Mouse (Mus musculus) regulatory T cell (primary cell): ENCODE data around the gene Rasl11b.

Source experiments
- in situ Hi-C: fragments of 300-600 bp; cut with MboI, MseI; formaldehyde crosslinking; loops from one replicate; pipeline ENCODE4 v1.15.1; 2025; ENCODE audit warnings: high pct_unique_total_duplicates

Rasl11b gene

DNA sequence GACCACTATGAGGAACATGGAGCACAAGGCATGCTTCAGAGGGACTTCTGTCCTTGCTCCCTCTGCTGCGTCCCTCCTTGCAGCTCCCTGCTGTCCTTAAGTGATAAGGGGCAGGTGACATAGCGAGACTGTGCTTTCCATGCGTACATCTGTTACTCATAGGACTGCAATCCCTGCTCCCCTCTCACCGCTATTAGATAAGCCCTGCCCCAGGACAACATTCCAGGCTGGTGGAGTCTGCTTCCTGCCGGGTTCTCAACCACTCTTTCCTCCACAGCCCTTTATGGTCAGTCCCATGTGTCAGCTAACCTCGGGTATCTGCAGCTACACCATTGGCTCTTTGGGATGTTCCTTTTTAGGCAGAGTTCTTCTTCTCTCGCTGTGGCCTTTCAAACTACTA, 13.4 kb downstream of the Rasl11b start:
- in situ Hi-C loops, result no loop called here

DNA sequence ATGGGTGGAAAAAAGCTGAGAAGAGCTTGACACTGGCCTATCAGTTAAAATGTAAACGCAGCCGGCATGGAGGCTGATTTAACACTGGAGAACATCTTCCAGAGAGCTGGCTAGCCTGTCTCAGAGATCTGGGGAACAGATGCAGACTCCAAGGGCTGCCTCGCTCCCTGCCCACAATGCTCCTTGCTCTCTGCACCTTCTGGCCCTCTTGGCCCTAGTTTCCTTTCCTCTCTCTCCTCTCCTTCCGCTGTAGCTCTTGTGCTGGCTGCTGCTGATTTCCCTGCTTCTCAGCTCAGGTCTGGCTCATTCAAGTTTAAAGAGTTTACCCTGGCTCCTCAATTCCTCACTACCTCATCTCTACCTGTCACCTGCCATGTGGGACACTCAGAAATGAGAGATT, 14.6 kb downstream of the Rasl11b start:
- in situ Hi-C loops, result no loop called here

DNA sequence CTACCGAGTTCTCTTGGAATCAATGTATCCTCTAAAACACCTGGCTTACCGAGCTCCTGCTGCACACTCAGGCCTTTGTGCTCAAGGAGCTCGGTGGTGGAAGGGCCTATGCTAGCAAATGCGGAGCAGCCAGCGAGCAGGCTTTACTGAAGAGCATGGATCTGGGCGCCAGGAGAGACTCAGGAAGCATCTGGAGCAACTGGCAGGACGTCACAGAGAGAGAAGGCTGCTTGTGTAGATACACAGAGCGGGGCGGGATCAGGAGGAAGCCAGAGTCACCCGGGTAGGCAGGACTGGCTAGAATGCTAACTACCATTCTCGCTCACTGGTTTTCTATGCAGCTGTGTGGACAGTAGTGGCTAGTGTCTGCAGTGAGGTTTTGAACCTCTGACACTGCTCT, 16.3 kb downstream of the Rasl11b start:
- in situ Hi-C loops, result no loop called here

DNA sequence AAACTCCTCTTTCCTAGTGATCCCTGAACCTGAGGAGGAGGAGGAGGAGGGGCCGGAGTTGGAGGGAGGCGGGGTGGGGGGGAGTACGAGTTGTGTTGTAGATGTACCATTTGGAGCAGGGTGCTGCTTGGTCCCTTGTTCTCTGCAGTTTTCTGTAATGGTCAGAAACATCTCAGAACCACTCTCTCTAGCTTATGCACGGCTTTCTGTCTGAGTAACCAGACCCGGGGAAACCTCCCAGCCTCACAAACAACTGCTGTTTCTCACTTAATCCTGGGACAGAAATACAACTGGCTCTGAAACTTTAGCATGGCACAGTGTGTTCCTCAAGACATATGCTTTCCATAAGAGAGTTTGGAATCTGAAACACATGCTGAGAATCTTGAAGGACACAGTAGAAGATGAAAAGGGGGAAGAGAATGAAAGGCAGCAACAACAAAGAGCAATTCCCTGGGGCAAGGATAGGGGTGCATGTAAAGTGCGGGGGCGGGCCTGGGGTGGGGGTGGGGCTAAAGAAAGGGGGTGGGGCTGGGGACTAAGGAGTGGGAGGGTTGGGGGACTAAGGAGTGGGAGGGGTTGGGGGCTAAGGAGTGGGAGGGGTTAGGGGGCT, 19.5 kb downstream of the Rasl11b start:
- in situ Hi-C loops, result no loop called here

DNA sequence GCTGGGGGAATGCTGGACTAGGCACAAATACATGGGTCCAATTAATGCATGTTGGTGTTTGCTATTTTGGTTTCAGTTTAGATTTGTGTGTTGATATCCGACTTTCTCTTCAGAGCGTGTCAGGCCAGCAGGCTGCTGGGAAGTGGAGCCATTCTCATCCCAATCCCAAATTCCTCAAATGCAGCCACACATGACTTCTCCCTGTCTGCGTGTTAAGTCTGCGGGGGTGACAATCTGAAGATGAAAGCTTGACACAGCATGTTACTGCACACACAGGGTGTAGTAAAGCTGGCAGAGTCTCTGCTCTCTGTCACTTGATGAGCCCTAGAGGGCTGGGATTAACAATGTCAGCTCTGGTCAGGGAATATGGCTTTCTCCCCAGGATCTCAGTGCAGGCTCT, 20.0 kb downstream of the Rasl11b start:
- in situ Hi-C loops, result no loop called here

DNA sequence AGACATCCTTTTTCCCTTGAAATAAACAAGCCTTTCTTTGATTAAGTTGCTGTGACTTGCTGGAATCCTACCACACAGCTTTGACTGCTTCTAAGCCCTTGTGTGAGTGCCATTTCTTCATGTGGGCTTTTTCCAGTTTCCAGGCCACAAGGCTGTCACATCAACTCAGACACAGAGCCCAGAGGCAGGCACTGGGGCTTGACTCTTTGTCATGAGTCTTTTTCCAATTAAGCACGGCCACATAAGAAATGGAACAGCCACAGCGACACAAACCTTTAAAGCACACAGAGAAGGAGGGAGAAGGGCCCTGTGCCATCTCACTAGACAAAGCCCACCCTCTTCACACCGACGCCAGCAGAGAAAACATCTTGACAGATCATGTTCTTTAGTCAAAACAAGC, 23.4 kb downstream of the Rasl11b start:
- in situ Hi-C loops, result no loop called here

DNA sequence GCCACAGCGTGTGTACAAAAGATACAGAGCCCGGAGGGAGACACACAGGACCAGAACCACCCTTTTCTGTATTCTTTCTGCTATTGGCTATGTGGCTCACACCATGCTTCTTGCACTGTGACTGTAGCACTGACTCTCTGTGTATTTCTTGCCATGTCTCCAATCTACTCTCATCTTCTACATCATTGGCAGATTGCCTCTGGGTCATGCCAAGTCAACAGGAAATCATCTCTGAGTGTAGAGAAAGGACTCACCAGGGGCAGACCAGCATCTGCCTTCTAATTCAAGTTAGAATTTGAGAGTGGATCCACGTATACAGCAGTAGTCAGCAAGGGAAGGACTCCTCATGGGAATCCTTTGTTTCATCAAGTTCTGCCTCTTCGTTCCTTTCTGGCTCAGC, 27.5 kb downstream of the Rasl11b start:
- in situ Hi-C loops, result no loop called here

DNA sequence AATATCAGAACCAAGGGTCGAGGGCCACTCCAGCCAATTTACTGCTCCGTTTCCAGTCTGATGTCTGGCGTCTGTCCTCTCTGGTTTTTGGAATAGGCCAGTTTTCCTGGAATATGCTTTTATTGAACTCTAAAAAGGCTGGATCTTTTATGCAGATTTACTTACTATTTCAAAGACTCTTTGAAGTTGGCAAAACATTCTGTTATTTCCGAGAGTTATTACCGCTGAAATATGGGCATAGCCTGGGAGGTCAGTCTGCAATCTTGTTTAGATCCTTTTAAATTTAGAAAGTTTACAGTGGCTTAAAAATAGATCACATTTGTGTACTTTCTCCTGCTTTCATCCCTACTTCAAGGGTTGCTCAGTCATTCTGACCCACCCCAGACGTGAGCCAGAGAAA, 29.4 kb downstream of the Rasl11b start:
- in situ Hi-C loops, result no loop called here

DNA sequence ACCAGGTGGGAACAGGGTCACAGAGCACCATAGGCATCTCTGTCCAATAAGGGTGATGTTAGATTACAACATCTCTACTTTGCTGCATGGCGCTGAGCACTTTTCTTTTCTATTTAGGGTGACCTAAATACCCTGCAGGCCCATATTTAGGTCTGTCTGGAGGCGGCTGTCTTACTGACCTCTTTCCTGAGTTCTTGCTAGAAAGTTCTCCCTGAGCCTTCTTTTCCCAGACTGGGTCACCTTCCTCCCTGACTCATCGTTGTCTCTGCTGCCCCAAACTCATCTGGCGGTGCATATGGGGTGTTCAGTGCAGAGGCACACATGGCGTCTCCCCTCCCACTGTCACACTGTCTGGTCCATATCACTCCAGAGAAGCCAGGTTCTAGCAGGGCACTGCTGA, 31.1 kb downstream of the Rasl11b start:
- in situ Hi-C loops, result no loop called here

DNA sequence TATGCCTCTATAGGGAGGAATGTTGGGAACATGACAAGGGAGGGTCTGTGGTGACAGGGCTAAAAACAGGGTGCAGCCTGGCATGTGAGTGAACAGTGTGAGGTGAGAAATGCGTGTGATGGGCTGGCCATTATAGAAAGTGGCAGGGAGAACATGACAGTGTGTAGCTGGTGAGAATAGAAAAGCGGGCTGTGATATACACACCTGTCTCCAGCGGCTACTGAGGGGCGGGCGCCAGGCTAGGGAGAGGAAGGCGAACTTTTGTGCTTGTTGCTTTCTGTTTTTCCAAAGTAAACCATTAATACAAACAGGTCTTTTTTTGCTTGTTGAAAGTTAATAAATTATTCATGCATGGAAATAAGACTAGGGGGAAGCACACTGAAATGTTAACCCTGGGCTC, 32.3 kb downstream of the Rasl11b start:
- in situ Hi-C loops, result no loop called here

DNA sequence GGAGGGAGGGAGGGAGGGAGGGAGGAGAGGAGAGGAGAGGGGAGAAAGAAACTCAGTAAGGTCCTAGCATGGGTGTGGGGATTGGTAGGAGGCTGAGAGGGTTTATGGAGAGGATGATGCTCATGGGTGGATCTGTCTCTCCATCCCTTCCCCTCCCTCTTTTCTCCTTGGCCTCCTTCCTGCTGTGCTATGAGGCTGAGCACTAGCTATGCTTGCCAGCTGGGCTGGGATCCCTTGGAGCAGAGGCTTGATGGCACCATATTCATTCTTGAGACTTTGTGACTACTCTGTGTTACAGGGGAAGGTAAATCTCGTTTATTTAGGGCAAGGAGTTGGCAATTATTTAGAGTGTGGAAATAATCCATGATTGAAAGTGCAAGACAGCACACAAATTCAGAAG, 33.9 kb downstream of the Rasl11b start:
- in situ Hi-C loops, result no loop called here

DNA sequence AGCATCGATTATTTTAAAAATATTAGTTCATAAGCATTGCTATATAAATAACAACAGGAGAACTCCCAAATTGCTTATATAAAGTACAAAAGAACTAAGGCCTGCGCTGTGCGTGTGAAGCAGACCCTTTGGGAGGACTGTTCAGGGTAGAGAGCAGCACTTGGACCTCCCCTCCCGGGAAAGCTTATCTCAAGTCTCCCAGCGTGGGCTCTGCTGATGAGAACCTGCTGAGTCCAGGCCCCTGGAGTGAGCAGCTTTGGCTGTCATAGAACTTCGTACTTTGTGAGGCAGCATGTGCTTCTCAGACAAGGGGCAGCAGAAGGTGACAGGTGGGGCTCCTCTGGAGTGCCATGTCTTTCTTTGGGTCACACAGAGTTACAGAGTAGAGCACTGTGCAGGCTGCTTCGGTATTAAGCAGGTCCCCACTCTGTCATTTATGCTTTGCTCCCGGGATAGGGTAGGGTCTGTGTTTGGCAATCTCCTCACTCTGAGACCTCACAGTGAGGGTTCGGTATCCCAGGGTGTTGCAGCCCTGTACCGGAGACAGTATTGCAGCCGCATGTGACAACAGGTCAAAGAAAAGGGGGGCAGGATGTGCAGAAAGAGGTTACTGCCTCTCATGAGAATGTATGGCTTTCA, 34.8 kb downstream of the Rasl11b start:
- in situ Hi-C loops, result no loop called here

DNA sequence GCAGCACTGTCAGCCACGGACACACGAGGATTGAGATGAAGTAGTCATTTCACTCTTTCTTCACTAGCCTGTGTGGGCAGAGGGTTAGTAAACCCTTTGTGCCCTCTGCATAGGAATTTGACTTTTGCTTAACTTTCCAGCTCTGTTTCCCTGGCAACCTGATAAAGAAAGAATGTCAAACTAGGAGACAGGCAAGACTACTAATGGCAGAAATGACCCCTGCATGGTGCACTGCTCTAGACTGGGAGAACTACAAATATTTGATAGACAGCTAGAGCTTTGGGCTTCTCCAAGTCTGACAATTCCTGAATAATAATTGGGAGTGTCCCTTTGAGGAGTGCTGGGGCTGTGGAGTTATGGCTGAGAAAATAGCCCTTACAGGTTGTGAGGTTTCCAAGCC, 35.4 kb downstream of the Rasl11b start:
- in situ Hi-C loops, result no loop called here

DNA sequence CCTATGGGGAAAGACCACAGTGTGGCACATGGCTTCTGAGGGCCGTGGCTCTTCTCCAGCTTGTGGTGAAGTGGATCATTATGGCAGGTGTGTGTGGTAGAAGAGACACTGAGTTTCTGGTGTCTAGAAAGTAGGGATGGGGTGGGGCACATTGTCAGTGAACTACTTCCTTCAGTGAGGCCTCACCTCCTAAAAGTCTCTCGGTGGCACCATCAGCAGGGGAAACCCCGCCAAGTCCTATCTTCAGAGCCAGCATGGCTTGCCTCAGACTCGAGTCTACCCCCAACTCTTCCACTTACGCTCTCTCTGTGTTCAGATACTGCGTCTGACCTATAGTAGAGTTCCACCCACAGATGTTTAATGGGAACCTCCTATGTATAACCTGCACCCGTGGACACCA, 38.7 kb downstream of the Rasl11b start:
- in situ Hi-C loops, result no loop called here

DNA sequence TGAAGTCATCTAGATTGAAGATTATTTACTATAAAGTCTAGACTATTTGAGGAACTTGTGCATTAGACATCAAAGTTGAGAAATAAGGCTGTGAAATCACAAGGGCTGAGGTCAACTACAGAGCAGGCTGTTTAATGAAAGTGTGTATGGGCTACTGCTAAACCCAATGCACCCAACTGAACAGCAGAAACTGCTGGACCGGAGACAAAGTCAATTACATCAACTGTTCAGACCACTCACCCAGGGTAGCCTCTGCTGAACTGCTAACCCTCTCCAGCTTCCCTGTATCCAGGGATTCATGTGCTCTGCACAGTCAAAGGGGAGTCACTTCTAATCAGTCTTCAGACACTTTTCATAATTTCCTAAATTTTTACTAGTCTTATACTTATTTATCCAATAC, 44.3 kb downstream of the Rasl11b start:
- in situ Hi-C loops, result no loop called here

DNA sequence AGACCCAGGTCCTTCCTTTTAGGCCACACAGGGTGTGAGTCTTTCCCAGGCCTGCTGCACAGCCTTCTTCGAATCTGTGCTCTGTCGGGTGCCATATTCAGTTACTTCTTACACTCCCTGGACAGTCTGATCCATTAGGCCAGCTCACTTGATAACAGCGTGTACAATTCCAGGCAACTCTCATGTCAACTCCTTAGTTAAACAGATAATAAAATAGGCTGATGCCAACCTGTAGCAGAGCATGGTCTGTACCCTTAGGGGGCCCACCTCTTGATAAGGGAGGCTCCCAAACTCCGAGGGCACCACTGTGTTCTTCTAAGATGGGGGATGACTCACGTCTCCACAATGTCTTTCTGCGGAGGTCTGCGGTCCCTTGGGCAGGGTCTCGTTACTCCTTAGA, 45.2 kb downstream of the Rasl11b start:
- in situ Hi-C loops, result no loop called here

DNA sequence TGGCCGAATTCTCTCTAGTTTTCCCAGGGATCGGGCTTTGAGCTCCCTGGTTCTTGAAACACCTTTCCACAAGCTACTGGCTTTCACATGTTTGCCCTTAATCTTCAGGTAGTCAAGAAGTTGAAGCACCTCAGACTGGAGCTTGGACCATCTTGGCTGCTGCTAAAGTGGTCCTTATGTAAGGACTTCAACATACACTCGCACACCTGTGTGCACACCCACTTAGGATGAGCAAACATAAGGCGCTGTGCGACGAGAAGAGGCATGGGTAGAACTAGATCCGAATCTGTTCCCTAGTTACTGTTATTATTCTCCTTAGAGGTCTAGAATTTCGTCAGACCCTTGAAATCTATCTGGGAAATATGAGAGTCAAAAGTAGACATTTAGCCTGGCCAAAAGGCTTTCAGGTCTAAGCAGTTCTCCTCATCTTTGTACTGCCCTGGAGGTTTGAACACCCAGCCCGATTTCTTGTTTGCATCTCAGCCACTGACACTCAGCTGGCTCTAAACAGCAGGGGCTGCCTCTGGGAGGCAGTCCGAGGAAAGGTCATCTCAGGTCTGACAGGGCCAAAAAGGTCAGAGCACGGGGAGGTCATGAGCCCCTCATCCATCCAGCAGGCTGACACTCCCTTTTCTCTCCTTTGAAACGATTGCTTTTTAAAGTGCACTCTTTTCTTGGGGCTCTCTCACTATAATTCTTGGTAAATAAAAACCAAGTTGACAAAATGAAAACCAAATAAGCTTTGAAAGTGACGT, 46.0 kb downstream of the Rasl11b start:
- in situ Hi-C loops, result no loop called here

DNA sequence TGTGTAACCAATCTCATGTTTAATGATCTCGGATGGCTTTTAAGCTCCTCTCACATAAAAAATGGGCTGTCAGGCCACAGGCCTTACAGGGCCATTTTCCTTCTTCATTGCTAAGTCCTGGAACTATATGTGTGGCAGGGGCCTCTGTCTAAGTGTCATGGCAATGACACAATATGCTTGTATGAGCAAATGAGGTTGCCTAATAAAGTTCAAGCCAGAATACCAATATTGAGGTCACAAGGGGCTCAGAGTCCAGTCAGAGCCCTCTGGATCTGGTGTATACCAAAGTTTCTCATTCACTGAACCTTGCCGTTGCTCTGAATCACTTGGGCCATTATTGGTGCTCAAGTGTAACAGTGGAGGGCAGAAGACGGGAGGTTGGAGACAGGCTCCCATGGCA, 47.6 kb downstream of the Rasl11b start:
- in situ Hi-C loops, result no loop called here

DNA sequence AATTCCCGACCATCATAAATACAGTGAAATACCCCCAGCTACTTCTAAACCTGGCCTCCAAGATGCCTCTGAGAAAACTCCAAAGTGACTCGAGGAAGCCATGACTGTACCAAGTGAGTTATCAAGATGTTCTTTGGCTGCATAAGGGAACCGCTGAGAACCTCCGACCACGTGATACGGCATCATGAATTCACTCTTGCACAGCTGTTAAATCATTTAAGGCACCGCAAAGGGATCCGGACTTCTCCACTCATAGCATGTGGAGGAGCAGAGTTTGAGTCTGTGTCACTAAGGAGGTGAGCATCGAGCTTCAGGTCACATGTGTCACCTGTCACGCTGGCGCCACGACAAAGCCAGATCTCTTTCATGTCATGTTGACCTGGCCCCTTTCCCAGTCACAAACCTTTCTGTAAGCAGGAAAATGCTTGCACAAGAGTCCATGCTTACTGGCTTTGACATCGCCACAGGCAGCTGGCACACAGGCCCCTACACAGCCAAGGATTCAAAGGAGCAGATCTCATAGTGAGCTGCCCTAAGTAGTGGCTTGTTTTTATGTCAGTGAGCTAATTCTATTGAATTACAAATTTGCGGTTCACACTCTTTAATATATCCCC, 49.4 kb downstream of the Rasl11b start:
- in situ Hi-C loops, result no loop called here

DNA sequence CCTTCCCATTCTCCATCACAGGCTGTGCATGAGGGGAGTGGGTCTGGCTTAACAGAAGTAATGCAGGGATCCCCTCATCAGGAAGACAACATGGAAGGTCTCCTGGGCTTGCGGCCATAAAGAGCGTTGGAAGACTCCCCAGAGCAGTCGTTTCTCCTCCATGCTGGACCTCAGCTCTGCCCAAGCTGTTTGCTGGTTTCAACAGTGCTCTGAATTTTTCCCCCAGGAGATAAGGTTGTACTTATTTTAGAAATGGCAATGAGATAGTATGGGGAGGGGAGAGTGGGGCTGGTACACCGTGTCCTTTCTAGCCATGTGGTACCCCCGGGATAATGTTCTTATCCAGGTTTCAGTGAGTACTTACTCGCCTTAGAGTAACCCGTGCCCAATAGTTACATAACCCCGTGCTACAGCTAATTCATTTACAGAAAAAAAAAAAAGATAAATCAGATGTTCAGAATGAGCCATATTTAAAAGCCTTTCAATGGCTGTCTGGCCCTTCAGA, 50.6 kb downstream of the Rasl11b start:
- in situ Hi-C loops, result no loop called here

DNA sequence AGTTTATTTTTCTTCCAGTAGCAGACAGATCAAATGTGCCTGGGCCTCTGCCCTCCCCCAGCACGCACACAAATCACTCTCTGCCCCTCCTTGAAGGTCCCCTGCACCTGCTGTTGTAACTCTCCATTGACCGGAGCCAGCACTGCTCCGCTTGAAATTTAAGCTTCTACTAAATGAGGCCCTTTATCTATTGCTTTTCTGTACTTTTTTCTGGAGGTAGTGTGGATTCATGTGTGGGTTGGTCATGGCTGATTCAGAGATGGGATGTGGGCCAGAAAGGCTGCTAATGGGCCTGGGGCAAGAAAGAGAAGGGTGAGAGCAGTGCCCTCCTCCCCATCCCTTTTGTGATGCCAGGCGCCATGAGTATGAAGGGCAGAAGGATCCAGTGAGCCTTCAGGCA, 51.4 kb downstream of the Rasl11b start:
- in situ Hi-C loops, result no loop called here

DNA sequence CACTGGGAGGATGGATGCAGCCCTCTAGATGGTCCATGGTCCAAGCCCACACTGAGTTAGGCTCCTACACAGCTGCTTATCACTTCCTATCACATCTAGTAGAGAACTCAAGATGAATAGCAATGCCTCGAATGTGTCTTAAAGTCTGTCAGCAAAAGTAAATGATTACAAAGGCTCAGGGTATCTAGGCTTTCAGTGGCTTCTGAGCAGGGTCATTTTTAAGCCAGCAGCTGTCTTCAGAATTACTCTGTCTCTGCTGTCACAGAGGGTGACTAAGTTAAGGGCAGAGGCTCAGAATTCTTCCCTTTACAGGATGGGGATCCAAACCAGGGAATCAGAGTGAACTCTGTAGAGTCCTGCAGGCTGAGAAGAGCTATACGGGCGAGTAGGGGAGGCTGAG, 51.9 kb downstream of the Rasl11b start:
- in situ Hi-C loops, result no loop called here
